Comparison of ENCODE assay signal across 7 mouse cellular contexts in genomic region chr15:82211911-82212751, GRCm38 (mm10). TPM values are rescaled to one million over a fixed set of nuclear protein-coding genes. Genes with fewer than 3 reads are reported as not detected.
DNase-seq lines count a peak whose midpoint lies in the region; ATAC-seq and TF ChIP-seq lines count a peak whose summit lies in the region.

No protein-coding gene starts in this region.

- H3K9ac ChIP-seq in liver, embryonic 16.5 days (ENCODE audit: low read depth, low read length), result no peak overlapping the region

- no peaks in the 10 kb centered on the region for H3K27me3 ChIP-seq in testis, adult 2 months (ENCODE audit: control insufficient read depth, insufficient read depth, low read length)
- peaks cover 83% of the 10 kb centered on the region for H3K27me3 ChIP-seq in liver, embryonic 16.5 days (ENCODE audit: control insufficient read depth, insufficient read depth, low read depth, low read length)

- peak overlapping the region; percentile 59 for H3K4me2 ChIP-seq in liver, embryonic 16.5 days (ENCODE audit: low read depth, low read length)

- WGBS in liver, embryonic 16.5 days (ENCODE audit: insufficient replicate concordance), result under 1% methylated on average over 86 of the region's 112 CpGs

- no peak overlapping the region for H3K27ac ChIP-seq in testis, adult 2 months (ENCODE audit: control insufficient read depth, insufficient read depth, low read depth, low read length)
- H3K27ac ChIP-seq in liver, embryonic 16.5 days (ENCODE audit: low read length), result no peak overlapping the region

- ATAC-seq in liver, embryonic 16.5 days (ENCODE audit: low read depth), result 0 out of 2 replicates have a peak, but pooled peaks have one; percentile 13

- H3K4me3 ChIP-seq in testis, adult 2 months (ENCODE audit: control insufficient read depth, low read depth, low read length), result peak overlapping the region; percentile 52
- H3K4me3 ChIP-seq in liver, embryonic 16.5 days (ENCODE audit: low read depth, low read length), result peak overlapping the region; percentile 41

- intact Hi-C loops in heart, postnatal 10 days (cut with DNase I), result no loop called here

- no peaks in the 10 kb centered on the region for H3K36me3 ChIP-seq in testis, adult 2 months (ENCODE audit: control insufficient read depth, insufficient read depth, low read length)
- no peaks in the 10 kb centered on the region for H3K36me3 ChIP-seq in liver, embryonic 16.5 days (ENCODE audit: control insufficient read depth, insufficient read depth)

- no peaks in the 10 kb centered on the region for H3K9me3 ChIP-seq in liver, embryonic 16.5 days (replicated peaks; ENCODE audit: control insufficient read depth, low read length)

- H3K4me1 ChIP-seq in testis, adult 2 months (ENCODE audit: control insufficient read depth, insufficient read depth, low read length), result peaks cover 17% of the 10 kb centered on the region
- peaks cover 4% of the 10 kb centered on the region for H3K4me1 ChIP-seq in liver, embryonic 16.5 days (ENCODE audit: control insufficient read depth, low read depth, low read length)

- no peak for DNase-seq in testis, postnatal 10 days (ENCODE audit: low spot score)
- peak; percentile 74 to 76 for DNase-seq in cerebellum, postnatal 14 days
- DNase-seq in heart, postnatal 10 days, result peak; percentile 34 to 39
- peak; percentile 31 for DNase-seq in yolk sac, embryonic 10.5 days (ENCODE audit: low spot score)
- DNase-seq in layer of hippocampus, adult 9-11 months, result no peak

- no peak for TF ChIP-seq CTCF in testis, adult 2 months (IDR thresholded peaks at IDR 0.05; ENCODE audit: control insufficient read depth, insufficient read depth, insufficient replicate concordance, low read depth, low read length)

- TF ChIP-seq POLR2A in testis, adult 2 months (IDR thresholded peaks at IDR 0.05; ENCODE audit: control insufficient read depth, low read depth, low read length), result no peak

RNA-seq across cellular contexts. Expression of gene Shisa8, which starts 0.5 kb away (rescaled TPM):
- 0.31 and 0.61 TPM in 2 replicates for polyA plus RNA-seq in testis, adult 2 months (2012; rRNA removed)
- total RNA-seq in heart, postnatal 10 days (2021), result under 1 TPM in 1 of 2 experiments, not detected in 1; 0.36 TPM
- polyA plus RNA-seq in liver, embryonic 16.5 days (2015; fragmentation: Nextera tagmentation; extraction: Ambion mirVana), result 0.11 TPM in 2 replicates

RNA-seq across cellular contexts. Expression of gene Tnfrsf13c, which starts 12.0 kb away (rescaled TPM):
- polyA plus RNA-seq in testis, adult 2 months (2012; rRNA removed), result 7.2 and 8.0 TPM in 2 replicates
- under 1 TPM; 0.27 to 0.69 TPM for total RNA-seq in heart, postnatal 10 days (2021)
- polyA plus RNA-seq in liver, embryonic 16.5 days (2015; fragmentation: Nextera tagmentation; extraction: Ambion mirVana), result 0.40 and 0.93 TPM in 2 replicates

RNA-seq across cellular contexts. Expression of gene Cenpm, which starts 32.4 kb away (rescaled TPM):
- polyA plus RNA-seq in testis, adult 2 months (2012; rRNA removed), result 14.6 and 21.3 TPM in 2 replicates
- total RNA-seq in heart, postnatal 10 days (2021), result 1 to 10 TPM; 6.6 to 7.8 TPM
- 27.1 and 31.0 TPM in 2 replicates for polyA plus RNA-seq in liver, embryonic 16.5 days (2015; fragmentation: Nextera tagmentation; extraction: Ambion mirVana)

RNA-seq across cellular contexts. Expression of gene 1500009C09Rik, which starts 40.1 kb away (rescaled TPM):
- 7.8 and 9.4 TPM in 2 replicates for polyA plus RNA-seq in testis, adult 2 months (2012; rRNA removed)
- total RNA-seq in heart, postnatal 10 days (2021), result not detected
- not detected in 2 replicates for polyA plus RNA-seq in liver, embryonic 16.5 days (2015; fragmentation: Nextera tagmentation; extraction: Ambion mirVana)

Comparison
In these comparisons a context has a peak if more than half of its experiments do, and no peak if none do; other contexts are left out.
1. DNase-seq: peak in cerebellum, postnatal 14 days (2 of 2), heart, postnatal 10 days (2 of 2) and yolk sac, embryonic 10.5 days (single experiment); none in testis, postnatal 10 days (single experiment) and layer of hippocampus, adult 9-11 months (single experiment).